Mouse (Mus musculus) spleen, adult 2 months (tissue): ENCODE measurements at regions not wholly inside any gene's neighbourhood (a gene's known extent, or its start where the extent isn't known, plus 50 kb on each side); places are given as distances from the start of the nearest gene placed in this dataset.

ENCODE experiments used
- CTCF ChIP-seq: fragments of 200-500 bp; IDR thresholded peaks from 2 replicates; pipeline ENCODE4 v1.5.1; 2011; ENCODE audit warnings: mild to moderate bottlenecking, inconsistent platforms; ENCODE audit not compliant: insufficient read depth, insufficient read length, insufficient replicate concordance; ENCODE audit errors: extremely low read depth
- POLR2A ChIP-seq: fragments of 200-500 bp; IDR thresholded peaks from 2 replicates; pipeline ENCODE4 v1.6.1; 2011; ENCODE audit warnings: low read depth, low read length, inconsistent platforms

DNA sequence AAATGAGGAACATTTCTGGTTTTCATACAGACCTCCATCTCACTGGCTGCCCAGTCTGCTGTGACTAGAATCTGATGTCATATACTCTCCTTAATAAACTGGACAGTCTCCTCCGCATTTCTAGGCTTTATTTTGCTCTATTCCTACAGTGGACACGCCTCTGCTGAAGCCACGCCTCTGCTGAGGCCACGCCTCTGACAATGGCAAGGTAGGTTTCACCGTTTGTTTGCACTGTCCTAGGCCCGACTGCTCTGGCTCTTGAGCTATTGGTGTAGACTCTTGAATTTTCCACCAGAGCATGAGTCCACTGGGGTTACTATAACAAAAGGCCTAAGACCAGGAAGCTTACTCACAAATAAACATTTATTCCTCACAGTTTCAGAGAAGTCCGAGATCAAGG is 69.8 kb upstream of the Pax2 start:
- no peak for TF ChIP-seq CTCF
- no peak for TF ChIP-seq POLR2A
